8 mouse cellular contexts compared by ENCODE assay signal in genomic region chr12:70974441-70975266, GRCm38 (mm10). TPM values are rescaled to one million over a fixed set of nuclear protein-coding genes. Genes with fewer than 3 reads are reported as not detected.
A peak's percentile ranks its signal among the peaks of the same experiment; 100 is the strongest.
DNase-seq lines count a peak whose midpoint lies in the region; ATAC-seq lines count a peak whose summit lies in the region.

Gene Psma3 (plus strand): TSS chr12:70974621.

- H3K27me3 ChIP-seq in lung, embryonic 16.5 days (ENCODE audit: control insufficient read depth, insufficient read depth, low read depth, low read length), result no peaks in the 10 kb centered on the region

- peak; percentile 94 for DNase-seq in MEL-GATA-1-ER (ENCODE audit: extremely low read depth, low read depth)
- peak; percentile 86 for DNase-seq in cerebellum, adult 8-10 months
- DNase-seq in forelimb bud, embryonic 11.5 days (ENCODE audit: low read depth, low spot score), result peak; percentile 95
- DNase-seq in layer of hippocampus, adult 9-10 months (ENCODE audit: low spot score), result peak; percentile 69
- peak; percentile 65 for DNase-seq in ovary, postnatal 10 days (ENCODE audit: low spot score)
- peak; percentile 81 to 85 for DNase-seq in thymus, postnatal 10 days (ENCODE audit: low spot score in 2 of 2)

- ATAC-seq in hematopoietic stem cell, adult 5-6 weeks (replicated peaks in 1 of 2; ENCODE audit: insufficient read depth in 1 of 2, low FRiP score in 2 of 2, low TSS enrichment in 1 of 2, low read depth in 1 of 2, poor library complexity in 2 of 2, severe bottlenecking in 2 of 2), result peak; percentile 97 to 99
- peak; percentile 99 for ATAC-seq in lung, embryonic 16.5 days (ENCODE audit: low read depth)

- peaks cover 6% of the 10 kb centered on the region; the same call in 1 of the 2 replicates for H3K36me3 ChIP-seq in lung, embryonic 16.5 days (ENCODE audit: control insufficient read depth, insufficient read depth, low read length)

- WGBS in lung, embryonic 16.5 days, result under 1% methylated on average over 71 of the region's 71 CpGs

- H3K9me3 ChIP-seq in lung, embryonic 16.5 days (ENCODE audit: control insufficient read depth, low read length), result no peaks in the 10 kb centered on the region

- H3K4me2 ChIP-seq in lung, embryonic 16.5 days (ENCODE audit: low read depth, low read length), result peak within 1 kb of the TSS; percentile 74

- peak within 1 kb of the TSS; percentile 95 for H3K9ac ChIP-seq in lung, embryonic 16.5 days (ENCODE audit: low read length)

- peak within 1 kb of the TSS; percentile 81 for H3K4me3 ChIP-seq in lung, embryonic 16.5 days (ENCODE audit: low read length)

- peaks cover 12% of the 10 kb centered on the region for H3K4me1 ChIP-seq in lung, embryonic 16.5 days (replicated peaks; ENCODE audit: control insufficient read depth, insufficient read depth, low read length)

- peak within 1 kb of the TSS; percentile 96 for H3K27ac ChIP-seq in lung, embryonic 16.5 days (ENCODE audit: low read length)

RNA-seq across cellular contexts. Expression of gene Psma3, which starts in this region (rescaled TPM):
- total RNA-seq in hematopoietic stem cell, adult 5-6 weeks (2017), result 267 and 328 TPM in 2 replicates
- polyA plus RNA-seq in lung, embryonic 16.5 days (2015; fragmentation: Nextera tagmentation; extraction: Ambion mirVana), result 582 and 594 TPM in 2 replicates

Comparison
In these comparisons a context has a peak if more than half of its experiments do, and no peak if none do; other contexts are left out.
1. Peak in every context shown above with its lines: DNase-seq, ATAC-seq, H3K4me3 ChIP-seq and H3K27ac ChIP-seq.